Mouse (Mus musculus) myocyte (in vitro differentiated cells): ENCODE data around the gene Adcy2. TPM values are rescaled to one million over a fixed set of nuclear protein-coding genes. Genes with fewer than 3 reads are reported as not detected.
A peak's percentile ranks its signal among the peaks of the same experiment; 100 is the strongest.

Experiments used
- H3K27me3 ChIP-seq: one replicate; pipeline ENCODE4 v1.6.1; 2011; ENCODE audit not compliant: control insufficient read depth, insufficient read depth, insufficient read length
- H3K36me3 ChIP-seq: one replicate; pipeline ENCODE4 v1.6.1; 2011; ENCODE audit not compliant: control insufficient read depth, insufficient read depth
- H3K4me2 ChIP-seq: one replicate; pipeline ENCODE4 v1.6.1; 2011; ENCODE audit warnings: low read depth, control low read depth
- H3K4me3 ChIP-seq: one replicate; pipeline ENCODE4 v1.5.1; 2011; ENCODE audit warnings: mild to moderate bottlenecking, control low read depth, moderate library complexity
- H3K79me2 ChIP-seq: one replicate; pipeline ENCODE4 v1.6.1; 2011; ENCODE audit not compliant: control insufficient read depth, insufficient read depth
- H3ac ChIP-seq: one replicate; pipeline ENCODE4 v1.6.1; 2011; ENCODE audit not compliant: control insufficient read depth, insufficient read length
- CEBPB ChIP-seq: IDR thresholded peaks from 2 replicates; pipeline ENCODE4 v1.6.1; 2011; ENCODE audit warnings: mild to moderate bottlenecking, moderate library complexity; ENCODE audit not compliant: poor library complexity, insufficient read depth, severe bottlenecking
- E2F4 ChIP-seq: IDR thresholded peaks from one replicate; pipeline ENCODE4 v1.6.1; 2011; ENCODE audit warnings: mild to moderate bottlenecking, control low read depth, moderate library complexity; ENCODE audit not compliant: insufficient read depth
- MAX ChIP-seq: IDR thresholded peaks from one replicate; pipeline ENCODE4 v1.6.1; 2011; ENCODE audit warnings: low read depth, mild to moderate bottlenecking, control low read depth
- MYOD1 ChIP-seq, 3 experiments: IDR thresholded peaks; one replicate each; pipeline ENCODE4 v1.6.1; 2011; ENCODE audit warnings: control low read depth in 2 of 3, low read depth in 2 of 3, mild to moderate bottlenecking in 2 of 3, moderate library complexity in 1 of 3; ENCODE audit not compliant: insufficient read length in 2 of 3, control insufficient read depth in 1 of 3
- MYOG ChIP-seq, 3 experiments: IDR thresholded peaks; one replicate each; pipeline ENCODE4 v1.6.1; 2011; ENCODE audit warnings: control low read depth in 2 of 3, low read depth in 2 of 3, mild to moderate bottlenecking in 2 of 3; ENCODE audit not compliant: insufficient read length in 2 of 3, control insufficient read depth in 1 of 3, insufficient read depth in 1 of 3
- POLR2A ChIP-seq: IDR thresholded peaks from one replicate; pipeline ENCODE4 v1.6.1; 2011; ENCODE audit warnings: low read depth, mild to moderate bottlenecking, control low read depth, moderate library complexity; ENCODE audit not compliant: insufficient read length
- POLR2AphosphoS2 ChIP-seq: IDR thresholded peaks from one replicate; pipeline ENCODE4 v1.6.1; 2011; ENCODE audit warnings: low read depth, control low read depth; ENCODE audit not compliant: insufficient read length
- REST ChIP-seq: IDR thresholded peaks from one replicate; pipeline ENCODE4 v1.6.1; 2011; ENCODE audit warnings: mild to moderate bottlenecking, control low read depth, moderate library complexity; ENCODE audit not compliant: insufficient read depth, insufficient read length
- SRF ChIP-seq: IDR thresholded peaks from one replicate; pipeline ENCODE4 v1.6.1; 2011; ENCODE audit warnings: low read depth; ENCODE audit not compliant: control insufficient read depth, insufficient read length
- TCF12 ChIP-seq: IDR thresholded peaks from one replicate; pipeline ENCODE4 v1.6.1; 2011; ENCODE audit warnings: mild to moderate bottlenecking, control low read depth; ENCODE audit not compliant: poor library complexity, insufficient read depth, severe bottlenecking
- TCF3 ChIP-seq: IDR thresholded peaks from one replicate; pipeline ENCODE4 v1.6.1; 2011; ENCODE audit warnings: low read depth, control low read depth; ENCODE audit not compliant: insufficient read length
- USF1 ChIP-seq: IDR thresholded peaks from one replicate; pipeline ENCODE4 v1.6.1; 2011; ENCODE audit warnings: low read depth, mild to moderate bottlenecking, control low read depth, moderate library complexity
- polyA plus RNA-seq: library from polyadenylated mRNA; unstranded; fragments of >200 nt; fragmentation: generic; extraction: Trizol; gene quantifications from one replicate; pipeline ENCODE4 v1.2.1, GENCODE M21; 2012; ENCODE audit warnings: missing spikeins

Adcy2 gene
- polyA plus RNA-seq, 1 experiment: not detected

DNA sequence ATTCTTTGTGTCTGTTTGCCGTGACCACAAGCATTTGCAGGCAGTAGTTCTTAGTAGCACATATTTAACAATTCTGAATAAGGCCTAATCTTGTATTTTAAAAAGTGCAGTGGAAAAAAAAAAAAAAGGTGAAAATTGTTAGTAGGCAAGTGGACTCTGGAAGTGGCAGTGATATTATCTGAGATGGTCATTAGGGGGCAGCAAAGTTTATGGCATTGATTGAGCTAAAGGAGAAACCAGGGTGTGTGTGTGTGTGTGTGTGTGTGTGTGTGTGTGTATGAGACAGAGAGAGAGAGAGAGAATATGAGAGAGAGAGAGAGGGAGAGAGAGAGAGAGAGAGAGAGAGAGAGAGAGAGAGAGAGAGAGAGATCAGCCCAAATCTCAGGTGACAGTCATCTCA, 405.5 kb downstream of the Adcy2 start:
- Histone ChIP-seq H3K4me2 (no peak overlapping the region), H3K79me2 (no peaks in the 10 kb centered on the region), H3K36me3 (peaks cover 14% of the 10 kb centered on the region), H3K27me3 (no peaks in the 10 kb centered on the region), H3K4me3 (no peak overlapping the region), H3ac (no peak overlapping the region)
- TF ChIP-seq TCF3 (no peak), SRF (no peak), REST (no peak), POLR2A (no peak), MYOG (IDR thresholded peaks at IDR 0.05; ENCODE audit: control insufficient read depth in 1 of 3, insufficient read depth in 1 of 3, insufficient read length in 2 of 3, low read depth in 2 of 3) (no peak), TCF12 (no peak), E2F4 (no peak)

DNA sequence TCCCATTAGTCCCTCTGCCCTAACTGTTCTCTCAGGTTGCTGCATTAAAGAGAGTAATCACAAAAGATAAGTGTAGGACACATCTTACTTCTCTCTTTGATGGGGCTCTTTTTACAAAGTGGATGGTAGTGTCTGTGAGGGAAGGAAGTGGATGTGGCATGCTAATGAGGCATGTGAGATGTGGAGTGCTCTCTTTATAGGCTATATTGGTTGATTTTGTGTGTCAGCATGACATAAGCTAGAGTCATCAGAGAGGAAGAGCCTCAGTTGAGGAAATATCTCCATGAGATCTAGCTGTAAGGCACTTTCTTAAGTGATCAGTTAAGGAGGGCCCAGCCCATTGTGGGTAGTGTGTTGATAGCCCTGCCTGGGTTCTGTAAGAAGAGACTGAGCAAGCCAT, 411.0 kb downstream of the Adcy2 start:
- TF ChIP-seq SRF (no peak), TCF12 (no peak), USF1 (no peak), POLR2A (no peak), MYOG (IDR thresholded peaks at IDR 0.05; ENCODE audit: control insufficient read depth in 1 of 3, insufficient read depth in 1 of 3, insufficient read length in 2 of 3, low read depth in 2 of 3) (no peak), POLR2AphosphoS2 (no peak), CEBPB (no peak), TCF3 (no peak), MAX (no peak)
- Histone ChIP-seq H3K36me3 (peaks cover 37% of the 10 kb centered on the region), H3K4me2 (no peak overlapping the region), H3K4me3 (no peak overlapping the region), H3K79me2 (peaks cover 7% of the 10 kb centered on the region), H3ac (no peak overlapping the region), H3K27me3 (no peaks in the 10 kb centered on the region)

DNA sequence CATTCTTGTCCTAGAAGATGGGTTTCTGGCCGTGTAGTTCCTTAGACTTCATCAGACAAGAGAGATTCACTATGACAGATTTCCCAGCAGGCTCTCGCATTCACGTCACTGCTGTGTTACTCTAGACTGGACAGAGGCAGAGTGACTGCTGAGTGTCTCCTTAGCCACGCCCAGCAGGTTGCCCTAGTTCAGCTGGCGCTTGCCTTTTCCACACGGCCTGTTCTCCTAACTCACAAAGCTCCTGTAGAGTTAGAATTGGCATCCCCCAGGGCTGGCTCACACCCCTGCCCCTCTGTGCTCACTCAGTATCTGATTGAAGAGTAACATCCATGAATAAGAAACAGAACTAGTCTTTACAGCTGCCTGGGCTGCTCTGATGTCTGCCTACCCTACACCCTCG, 413.9 kb downstream of the Adcy2 start:
- no peaks in the 10 kb centered on the region for H3K27me3 ChIP-seq
- no peak overlapping the region for H3K4me2 ChIP-seq
- no peak overlapping the region for H3ac ChIP-seq
- no peak overlapping the region for H3K4me3 ChIP-seq
- TF ChIP-seq TCF3 (no peak), SRF (no peak), TCF12 (no peak), POLR2A (no peak), E2F4 (no peak), REST (no peak)
- peaks cover 24% of the 10 kb centered on the region for H3K79me2 ChIP-seq
- H3K36me3 ChIP-seq: peaks cover 37% of the 10 kb centered on the region

- H3K27me3 ChIP-seq: no peaks in the 10 kb centered on the region
- H3K4me3 ChIP-seq: no peak overlapping the region
- no peak overlapping the region for H3K4me2 ChIP-seq
- H3K36me3 ChIP-seq: peaks cover 24% of the 10 kb centered on the region
- no peak for TF ChIP-seq POLR2AphosphoS2
- TF ChIP-seq CEBPB: no peak
- TF ChIP-seq TCF3: no peak
- no peak for TF ChIP-seq MYOD1 (IDR thresholded peaks at IDR 0.05; ENCODE audit: control insufficient read depth in 1 of 3, insufficient read length in 2 of 3, low read depth in 2 of 3)
- no peak for TF ChIP-seq REST
- TF ChIP-seq MYOG (IDR thresholded peaks at IDR 0.05; ENCODE audit: control insufficient read depth in 1 of 3, insufficient read depth in 1 of 3, insufficient read length in 2 of 3, low read depth in 2 of 3): no peak
- no peak for TF ChIP-seq MAX
- TF ChIP-seq SRF: no peak
- TF ChIP-seq TCF12: no peak
- no peak for TF ChIP-seq POLR2A
- no peak for TF ChIP-seq E2F4
- TF ChIP-seq USF1: no peak
- H3K79me2 ChIP-seq: peaks cover 26% of the 10 kb centered on the region
- no peak overlapping the region for H3ac ChIP-seq
These were observed 415.4 kb downstream of the Adcy2 start for GRCm38 (mm10) chr13:68583961-68584360.

DNA sequence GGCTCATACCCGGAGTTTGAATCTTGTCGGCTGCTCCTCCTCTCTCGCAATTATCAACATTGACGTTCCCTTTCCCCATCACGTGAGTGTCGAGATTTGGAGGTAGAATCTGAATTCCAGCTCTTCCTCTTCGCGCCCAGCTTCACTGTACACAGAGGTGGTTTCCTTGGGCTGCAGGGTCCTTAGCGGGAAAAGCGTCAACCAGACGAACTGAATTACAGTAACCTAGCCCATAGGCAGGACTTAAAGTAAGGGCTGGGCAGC, 416.9 kb downstream of the Adcy2 start:
- Histone ChIP-seq H3K4me3 (peak overlapping the region; percentile 66), H3K4me2 (peak overlapping the region; percentile 79), H3K27me3 (no peaks in the 10 kb centered on the region), H3ac (peak overlapping the region; percentile 36), H3K36me3 (peaks cover 13% of the 10 kb centered on the region), H3K79me2 (peaks cover 26% of the 10 kb centered on the region)
- TF ChIP-seq MYOG (IDR thresholded peaks at IDR 0.05; ENCODE audit: control insufficient read depth in 1 of 3, insufficient read depth in 1 of 3, insufficient read length in 2 of 3, low read depth in 2 of 3) (no peak), TCF12 (no peak), CEBPB (no peak), USF1 (no peak), POLR2A (no peak), MYOD1 (IDR thresholded peaks at IDR 0.05; ENCODE audit: control insufficient read depth in 1 of 3, insufficient read length in 2 of 3, low read depth in 2 of 3) (no peak), POLR2AphosphoS2 (no peak), MAX (no peak), REST (no peak), TCF3 (no peak), E2F4 (no peak), SRF (no peak)
